Mouse (Mus musculus) layer of hippocampus, adult 2 months (tissue): ENCODE results near the gene Gpc4. TPM values are rescaled to one million over a fixed set of nuclear protein-coding genes. Genes with fewer than 3 reads are reported as not detected.

ENCODE experiments used
- DNase-seq, 2 experiments: peaks; one replicate each; pipeline ENCODE4 v3.0.0; 2022; ENCODE audit warnings: low spot score in 2 of 2
- H3K27ac ChIP-seq: fragments of 200-600 bp; 2 replicates; pipeline ENCODE4 v1.8.1; 2022
- H3K4me3 ChIP-seq: fragments of 200-600 bp; 2 replicates; pipeline ENCODE4 v1.8.1; 2022; ENCODE audit warnings: mild to moderate bottlenecking
- CTCF ChIP-seq: fragments of 200-600 bp; conservative IDR thresholded peaks from 2 replicates; pipeline ENCODE4 v1.8.1; 2022; ENCODE audit warnings: antibody characterized with exemption, mild to moderate bottlenecking, moderate library complexity
- total RNA-seq, 2 experiments: library from RNA; stranded (reverse); gene quantifications; 2 replicates each; pipeline ENCODE4 v1.2.3; 2021

The Gpc4 gene
- total RNA-seq, 2 experiments from 2014 or later, result 59.9 to 63.0 TPM

DNA sequence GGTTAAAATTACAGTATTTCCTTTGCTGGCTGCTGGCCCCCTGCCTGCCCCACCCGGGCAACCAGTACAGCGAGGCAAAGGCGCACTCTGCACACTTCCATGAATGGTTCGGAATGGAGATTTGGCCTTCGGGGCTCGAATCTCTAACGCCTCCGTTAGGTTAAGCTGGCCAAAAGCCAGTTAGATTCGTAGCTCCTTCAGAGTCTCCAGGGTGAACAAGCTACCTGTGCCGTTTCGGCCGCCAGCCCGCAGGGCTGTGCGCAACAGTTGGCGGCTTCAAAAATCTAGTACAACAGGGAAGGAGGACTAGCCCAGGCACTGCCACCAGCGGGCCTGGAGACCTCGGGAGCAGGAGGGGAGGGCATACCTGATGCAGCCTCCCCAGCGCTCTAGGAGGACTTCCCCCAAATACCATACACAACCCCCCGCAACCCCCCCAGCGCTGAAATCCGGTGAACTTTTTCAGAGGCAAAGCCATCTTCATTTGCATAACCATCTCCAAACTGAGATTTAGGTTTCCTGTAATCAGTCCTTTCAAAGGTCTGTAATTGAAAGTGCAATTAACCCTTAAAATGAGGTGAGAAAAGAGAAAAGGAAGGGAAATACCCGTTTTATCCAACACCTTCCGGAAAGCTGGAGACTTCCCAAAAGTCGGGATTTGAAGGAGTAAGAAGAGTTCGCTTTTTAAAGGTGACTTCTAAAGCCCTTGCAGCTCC lies 1.5 kb downstream of the Gpc4 start:
- Histone ChIP-seq H3K27ac (peak overlapping the region; percentile 91; the same call in 1 of the 2 replicates), H3K4me3 (peak overlapping the region; percentile 67)
- no peak for TF ChIP-seq CTCF
- DNase-seq, result no peak

DNA sequence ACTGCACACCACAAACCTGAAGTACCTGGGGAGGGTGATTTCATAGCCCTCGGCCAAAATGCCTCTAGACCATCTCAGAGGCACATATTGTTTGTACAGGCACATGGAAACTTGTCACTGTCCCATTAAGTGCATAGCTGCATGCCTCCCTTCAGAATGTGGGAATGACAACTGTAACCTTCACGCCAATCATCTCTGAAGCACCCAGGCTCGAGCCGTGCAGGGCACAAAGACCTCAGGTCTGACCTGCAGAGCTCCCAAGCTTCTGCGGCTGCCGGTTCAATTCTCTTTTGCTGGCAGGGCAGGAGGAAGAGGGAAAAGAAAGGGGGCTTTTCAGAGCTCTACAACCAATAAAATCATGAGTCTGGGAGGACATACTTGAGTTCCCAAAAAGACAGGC lies 2.3 kb downstream of the Gpc4 start:
- Histone ChIP-seq H3K4me3 (peak overlapping the region; percentile 67), H3K27ac (no peak overlapping the region)
- TF ChIP-seq CTCF, result no peak
- no peak for DNase-seq

- no peak for TF ChIP-seq CTCF
- Histone ChIP-seq H3K4me3 (no peak overlapping the region; the same call in 1 of the 2 replicates), H3K27ac (no peak overlapping the region)
- no peak for DNase-seq
Measured at GRCm38 (mm10) chrX:52162206-52162605, 2.8 kb downstream of the Gpc4 start.

GRCm38 (mm10) chrX:52159621-52160020 lies 5.4 kb downstream of the Gpc4 start:
- DNase-seq, result no peak
- no peak for TF ChIP-seq CTCF
- no peak overlapping the region for H3K4me3 ChIP-seq
- no peak overlapping the region for H3K27ac ChIP-seq

- no peak for TF ChIP-seq CTCF
- DNase-seq, result no peak
- no peak overlapping the region for H3K4me3 ChIP-seq
- H3K27ac ChIP-seq, result no peak overlapping the region
Measured at GRCm38 (mm10) chrX:52155408-52155953, 9.6 kb downstream of the Gpc4 start.

DNA sequence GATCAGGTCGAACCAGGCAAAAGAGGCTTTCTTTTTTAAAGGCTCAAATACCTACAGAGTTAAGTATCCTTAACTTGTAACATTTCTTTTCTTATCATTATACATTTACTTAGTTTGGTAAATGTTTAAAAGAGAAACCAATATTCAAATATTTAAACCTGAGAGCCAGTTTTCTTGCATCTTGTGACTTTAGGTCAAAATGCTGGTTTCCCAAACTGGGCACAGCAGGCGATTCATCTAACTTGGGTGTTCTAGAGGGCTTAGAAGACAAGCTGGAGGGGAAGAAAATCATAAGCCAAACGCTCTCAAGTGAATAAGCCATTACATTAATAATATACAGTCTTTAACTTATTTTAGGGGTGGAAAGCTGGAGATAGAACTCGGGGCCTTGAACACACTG lies 10.2 kb downstream of the Gpc4 start:
- DNase-seq, result no peak
- no peak overlapping the region for H3K27ac ChIP-seq
- TF ChIP-seq CTCF, result no peak

GRCm38 (mm10) chrX:52153451-52153850 lies 11.6 kb downstream of the Gpc4 start:
- no peak for DNase-seq
- TF ChIP-seq CTCF, result no peak
- Histone ChIP-seq H3K27ac (no peak overlapping the region), H3K4me3 (no peak overlapping the region)

More for the DNA sequence above, 10.2 kb downstream of the Gpc4 start:
- no peak overlapping the region for H3K4me3 ChIP-seq

GRCm38 (mm10) chrX:52152961-52153360 lies 12.1 kb downstream of the Gpc4 start:
- Histone ChIP-seq H3K27ac (no peak overlapping the region), H3K4me3 (no peak overlapping the region)
- no peak for TF ChIP-seq CTCF
- DNase-seq, result no peak

DNA sequence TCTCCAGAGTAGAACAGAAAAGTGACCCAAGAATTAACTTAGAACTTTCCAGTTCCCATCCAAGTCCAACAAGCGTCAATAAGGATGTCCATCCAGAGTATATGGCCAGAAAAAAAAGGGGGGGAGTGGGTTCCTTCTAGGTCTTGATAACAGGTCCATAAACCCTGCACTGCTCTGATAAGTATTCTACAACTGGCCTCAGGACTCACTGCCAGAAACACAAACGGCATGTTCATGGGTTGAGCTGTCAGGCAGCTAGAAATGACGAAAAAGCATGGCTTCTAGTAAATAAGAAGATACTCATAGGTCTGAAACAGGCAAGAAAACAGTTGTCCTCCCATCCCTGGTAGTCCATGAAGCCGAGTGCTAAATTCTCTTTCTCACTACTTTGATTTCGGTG lies 13.5 kb downstream of the Gpc4 start:
- no peak overlapping the region for H3K4me3 ChIP-seq
- TF ChIP-seq CTCF, result no peak
- H3K27ac ChIP-seq, result no peak overlapping the region
- DNase-seq, result no peak

- no peak for DNase-seq
- no peak overlapping the region for H3K27ac ChIP-seq
- no peak overlapping the region for H3K4me3 ChIP-seq
- TF ChIP-seq CTCF, result no peak
Measured at GRCm38 (mm10) chrX:52151100-52151499, 14.0 kb downstream of the Gpc4 start.

DNA sequence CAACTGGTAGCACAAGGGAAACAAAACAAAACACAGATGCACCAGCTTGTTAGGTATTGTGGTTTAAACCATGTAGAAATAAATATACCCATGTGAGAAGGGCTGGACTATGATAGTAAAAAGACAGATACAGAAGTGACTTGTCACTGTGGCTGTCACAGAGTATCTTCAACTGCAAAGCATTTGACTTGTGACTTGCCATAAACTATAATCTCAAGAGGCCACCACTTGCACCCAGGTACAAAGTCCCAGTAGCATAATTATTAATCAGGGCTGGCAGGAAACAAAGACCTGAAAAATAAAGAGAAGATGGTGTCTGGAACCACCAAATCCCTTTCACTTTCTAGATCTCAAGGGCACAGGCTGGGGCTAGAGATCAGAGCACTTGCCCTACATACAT lies 19.5 kb downstream of the Gpc4 start:
- no peak for DNase-seq
- TF ChIP-seq CTCF, result no peak
- Histone ChIP-seq H3K27ac (no peak overlapping the region), H3K4me3 (no peak overlapping the region)

GRCm38 (mm10) chrX:52144491-52144890 lies 20.6 kb downstream of the Gpc4 start:
- TF ChIP-seq CTCF, result no peak
- no peak overlapping the region for H3K4me3 ChIP-seq
- no peak for DNase-seq
- H3K27ac ChIP-seq, result no peak overlapping the region

DNA sequence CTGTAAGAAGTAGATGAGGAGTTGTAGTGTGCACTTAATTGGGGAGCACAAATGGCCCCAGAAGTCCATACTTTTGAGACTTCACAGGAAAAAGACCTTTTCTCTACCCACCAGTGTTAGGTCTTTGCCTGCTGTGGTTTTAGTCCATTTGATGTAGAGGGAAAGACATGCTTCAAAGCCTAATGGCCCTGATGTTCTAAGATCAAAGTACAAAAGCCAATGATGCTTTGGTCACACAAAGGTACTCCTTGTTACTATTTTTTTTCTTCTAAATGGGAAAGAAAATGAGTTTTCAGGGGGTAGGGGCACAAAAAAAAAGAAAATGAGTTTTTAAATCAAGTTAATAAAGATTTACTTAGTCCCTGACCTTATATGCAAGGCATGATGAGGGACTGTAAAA lies 24.7 kb downstream of the Gpc4 start:
- no peak for DNase-seq

GRCm38 (mm10) chrX:52138461-52139075 lies 26.5 kb downstream of the Gpc4 start:
- no peak overlapping the region for H3K27ac ChIP-seq
- DNase-seq, result no peak
- H3K4me3 ChIP-seq, result no peak overlapping the region
- TF ChIP-seq CTCF, result no peak

More for the DNA sequence above, 24.7 kb downstream of the Gpc4 start:
- H3K27ac ChIP-seq, result no peak overlapping the region
- TF ChIP-seq CTCF, result no peak
- no peak overlapping the region for H3K4me3 ChIP-seq
